Mouse (Mus musculus) cerebellum, adult (tissue): ENCODE data around the gene Atp6v1e1.
"Not testable (repeated sequence)": the region's sequence is repeated elsewhere in the genome, so short reads cannot be mapped to it uniquely, and the experiment has no call there.

Experiments used
- ATAC-seq: cut with Nextera tagmentation; 2 replicates; pipeline ENCODE4 v1.9.2; 2017; ENCODE audit warnings: mild to moderate bottlenecking, moderate library complexity, mixed read lengths; ENCODE audit not compliant: insufficient number of reproducible peaks, low FRiP score, low TSS enrichment

The Atp6v1e1 gene

DNA sequence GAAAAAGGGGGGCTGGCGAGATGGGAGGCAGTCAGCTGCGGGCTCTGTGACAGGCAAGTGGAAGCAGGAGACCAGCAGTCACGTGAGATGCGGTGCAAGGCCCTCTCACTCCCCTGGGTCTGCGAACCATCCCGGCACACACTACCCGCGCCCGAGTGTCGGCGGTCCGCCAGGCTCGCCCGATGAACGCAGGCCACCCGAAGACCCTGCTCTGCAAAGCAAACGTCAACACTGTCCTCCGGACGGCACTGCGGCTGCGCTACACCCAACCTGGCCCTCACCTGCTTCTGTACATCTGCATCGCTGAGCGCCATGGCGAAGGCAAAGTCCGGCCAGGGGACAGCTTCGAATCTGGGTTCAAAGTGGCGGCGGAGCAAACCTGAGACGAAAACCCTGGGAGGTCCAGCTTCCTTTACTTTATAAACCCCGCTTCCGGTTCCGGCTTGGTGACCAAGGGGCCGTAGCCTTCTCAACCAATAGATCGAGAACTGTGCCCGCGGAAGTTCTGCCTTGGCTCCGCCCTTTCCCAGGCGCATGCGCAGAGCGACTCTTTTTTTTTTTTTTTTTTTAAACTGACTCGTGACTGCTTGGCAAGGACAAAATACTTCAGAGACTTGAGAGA, at the start of gene Atp6v1e1:
Gene Atp6v1e1 (minus strand): TSS at position 487 of the 622 bp plus-strand sequence.
- ATAC-seq = peak; percentile 98

DNA sequence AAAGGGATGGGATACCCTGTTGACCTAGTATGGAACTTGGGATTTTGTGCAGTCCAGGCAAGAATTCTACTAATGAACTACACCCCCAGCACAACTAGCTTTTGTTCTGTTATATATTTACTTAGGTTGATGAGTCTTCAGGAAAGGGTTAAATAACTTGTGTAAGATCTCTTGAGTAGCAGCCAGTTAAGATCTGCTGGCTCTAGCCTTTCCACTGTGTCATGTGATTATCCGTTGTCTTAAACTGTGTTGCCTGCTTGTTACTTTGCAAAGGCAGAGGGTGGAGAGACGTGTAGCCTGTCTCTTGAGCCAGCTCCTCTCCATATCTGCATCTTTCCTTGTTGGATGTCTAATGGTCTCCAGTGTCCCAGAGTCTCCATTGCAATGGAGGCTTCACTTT, 48.7 kb upstream of the Atp6v1e1 start:
- ATAC-seq = no peak

DNA sequence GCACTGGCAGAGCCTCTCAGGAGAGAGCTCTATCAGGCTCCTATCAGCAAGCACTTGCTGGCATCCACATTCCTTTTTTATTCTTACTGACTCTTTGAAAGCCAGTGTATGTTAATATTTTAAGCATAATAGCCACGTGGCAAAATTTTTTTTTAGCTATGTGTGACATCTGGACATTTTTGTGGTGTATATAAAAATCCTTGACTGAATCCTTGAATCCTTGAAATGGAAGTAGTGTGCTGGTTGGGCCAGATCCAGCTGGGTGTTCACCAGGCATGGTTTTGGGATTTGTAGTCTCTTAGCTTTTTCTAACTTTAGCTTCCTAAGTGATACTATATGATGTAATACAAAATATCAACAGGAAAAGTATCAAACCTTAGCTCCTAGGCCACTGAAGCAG, 46.2 kb upstream of the Atp6v1e1 start:
- no peak for ATAC-seq

DNA sequence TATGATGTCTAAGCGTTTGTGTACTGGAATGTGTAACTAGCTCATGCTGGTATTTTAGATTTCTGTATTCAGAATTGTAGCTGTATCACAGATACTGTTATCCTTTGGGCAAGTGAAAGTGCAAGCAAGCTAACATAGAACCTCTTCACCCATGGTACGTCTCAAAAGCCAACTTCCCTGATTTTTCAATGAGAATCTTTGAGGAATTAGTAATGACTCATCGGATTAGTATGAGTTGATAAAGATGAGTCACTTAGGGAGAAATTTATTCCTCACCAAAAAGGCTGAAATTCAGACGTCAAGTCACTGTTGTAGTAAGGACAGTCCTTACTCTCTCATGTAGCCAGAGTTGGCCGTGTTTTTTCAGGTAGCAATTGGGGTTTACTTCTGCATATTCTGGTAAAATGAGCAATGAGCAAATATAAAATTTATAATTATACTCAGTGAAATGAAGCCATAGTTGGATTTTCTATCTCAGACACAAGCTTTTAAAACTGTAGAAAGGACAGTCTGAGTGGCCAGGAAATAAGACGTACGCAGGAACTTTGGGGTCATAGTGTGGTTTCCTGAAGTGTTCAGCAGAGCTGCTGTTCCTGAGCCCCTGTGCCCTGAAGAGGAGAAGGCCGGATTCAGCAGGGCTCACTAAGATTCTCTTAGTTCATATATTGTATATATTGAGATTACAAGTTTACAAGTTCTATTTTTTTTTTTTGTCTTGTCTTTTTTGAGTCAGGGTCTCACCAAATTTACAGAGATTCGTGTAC, 43.6 kb upstream of the Atp6v1e1 start:
- ATAC-seq = no peak

DNA sequence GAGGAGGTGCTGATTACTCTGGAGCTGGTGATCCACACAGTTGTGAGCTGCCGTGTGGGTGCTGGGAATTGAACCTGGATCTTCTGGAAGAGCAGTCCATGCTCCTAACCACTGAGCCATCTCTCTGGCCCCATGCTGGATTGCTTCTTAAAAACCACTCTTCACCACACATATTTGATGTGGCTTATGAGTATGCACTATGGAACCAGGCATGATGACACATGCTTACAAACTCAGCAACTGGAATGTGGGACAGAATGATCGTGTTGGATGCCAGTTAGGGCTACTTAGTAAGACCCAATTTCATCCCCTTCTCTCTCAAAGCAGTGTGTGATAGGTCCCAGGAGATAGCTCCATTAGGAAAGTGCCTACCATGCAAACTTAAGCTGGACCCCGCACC, 37.5 kb upstream of the Atp6v1e1 start:
- no peak for ATAC-seq

DNA sequence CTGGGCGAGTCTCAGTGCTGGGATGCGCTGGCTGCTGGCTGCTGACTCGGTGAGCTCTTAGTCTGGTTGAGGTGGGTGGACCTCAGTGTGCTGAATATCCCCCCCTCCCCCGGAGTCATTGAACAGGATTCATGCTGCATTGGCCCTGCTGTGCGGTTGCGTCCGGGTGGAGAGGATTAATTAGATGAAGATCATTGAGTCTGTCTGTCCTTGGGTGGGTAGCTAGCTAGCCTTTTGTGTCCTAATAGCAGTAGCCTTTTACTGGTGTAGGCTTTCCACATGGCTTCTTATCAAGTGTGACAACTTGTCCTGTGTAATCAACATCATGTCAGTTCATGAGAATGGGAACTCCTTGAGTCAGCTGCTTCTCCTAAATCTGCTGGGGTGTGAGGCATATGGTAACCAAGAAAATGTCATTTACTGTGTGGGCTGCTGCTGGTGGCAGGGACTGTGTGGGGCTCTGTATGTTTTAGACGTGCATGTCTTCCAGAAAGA, 35.7 kb upstream of the Atp6v1e1 start:
- peak; percentile 52; the same call in 1 of the 2 replicates for ATAC-seq

DNA sequence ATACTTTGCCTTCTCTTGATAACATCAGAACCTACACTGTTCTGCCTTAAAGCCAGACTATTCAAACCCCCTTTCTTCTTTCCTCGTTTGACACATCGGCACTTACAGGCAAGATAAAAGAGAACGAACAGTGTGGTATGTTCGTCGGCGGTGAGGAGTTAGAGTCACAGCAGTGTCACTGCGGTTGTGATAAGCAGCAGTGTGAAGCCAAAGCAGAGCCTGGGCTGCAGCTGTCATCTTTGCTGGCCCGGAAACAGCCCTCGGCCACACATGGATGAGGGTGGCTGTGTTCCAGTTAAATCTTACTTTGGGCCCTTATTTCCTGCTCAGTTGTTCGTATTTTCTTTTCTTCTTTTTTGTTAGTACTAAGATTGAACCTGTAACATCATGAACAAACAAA, 31.8 kb upstream of the Atp6v1e1 start:
- no peak for ATAC-seq

DNA sequence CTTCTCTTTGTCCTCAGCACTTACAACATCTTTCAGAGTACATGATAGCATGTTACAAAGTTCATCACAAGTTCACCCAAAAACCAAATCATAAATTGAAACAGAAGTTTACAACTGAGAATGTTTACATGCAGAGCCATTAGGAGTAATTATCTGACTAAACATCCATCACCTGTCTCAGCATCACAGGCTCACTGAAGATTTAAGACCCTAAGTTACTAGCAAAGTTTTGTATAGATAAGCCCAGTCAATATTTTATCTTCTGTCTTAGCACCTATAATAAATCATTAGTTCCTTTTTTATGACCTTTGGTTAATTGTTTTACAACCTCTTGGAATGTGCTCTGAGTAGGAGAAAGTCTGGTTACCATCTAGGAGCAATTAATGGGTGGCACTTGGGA, 28.1 kb upstream of the Atp6v1e1 start:
- not testable (repeated sequence) for ATAC-seq

DNA sequence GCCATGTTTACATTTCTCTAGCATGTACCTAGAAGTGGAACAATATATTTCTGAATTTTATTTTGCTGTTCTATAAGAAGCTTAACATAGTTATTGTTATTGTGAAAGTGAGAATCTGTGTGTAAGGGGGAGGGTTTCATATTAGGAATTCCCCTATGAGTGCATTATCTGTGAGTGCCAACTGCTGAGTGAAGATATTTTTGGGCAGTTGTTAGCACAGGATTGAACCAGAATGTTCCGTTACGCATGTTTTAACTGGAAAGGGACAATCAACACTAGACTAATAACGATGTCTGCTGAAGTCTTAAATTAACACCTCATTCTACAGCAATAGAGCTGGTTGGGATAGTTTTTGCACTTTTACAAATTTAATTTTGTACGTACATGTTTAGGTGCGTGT, 19.2 kb upstream of the Atp6v1e1 start:
- no peak for ATAC-seq

DNA sequence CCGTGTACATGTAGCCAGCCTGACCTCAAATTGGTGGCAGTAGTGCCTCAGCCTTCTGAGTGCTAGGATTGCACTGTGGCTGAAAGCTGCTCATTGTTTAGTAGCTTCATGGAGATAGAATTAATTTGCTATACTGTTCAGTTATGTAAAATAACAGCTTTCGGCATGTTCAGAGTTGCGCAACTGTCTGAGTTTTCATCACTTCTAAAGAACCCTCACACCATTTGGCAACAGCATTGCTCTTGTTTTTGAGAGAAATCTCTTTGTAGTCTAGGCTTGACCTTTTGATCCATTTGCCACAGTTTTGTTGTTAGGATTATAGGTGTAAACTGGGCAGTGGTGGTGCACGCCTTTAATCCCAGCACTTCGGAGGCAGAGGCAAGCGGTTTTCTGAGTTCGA, 17.7 kb upstream of the Atp6v1e1 start:
- ATAC-seq = no peak

DNA sequence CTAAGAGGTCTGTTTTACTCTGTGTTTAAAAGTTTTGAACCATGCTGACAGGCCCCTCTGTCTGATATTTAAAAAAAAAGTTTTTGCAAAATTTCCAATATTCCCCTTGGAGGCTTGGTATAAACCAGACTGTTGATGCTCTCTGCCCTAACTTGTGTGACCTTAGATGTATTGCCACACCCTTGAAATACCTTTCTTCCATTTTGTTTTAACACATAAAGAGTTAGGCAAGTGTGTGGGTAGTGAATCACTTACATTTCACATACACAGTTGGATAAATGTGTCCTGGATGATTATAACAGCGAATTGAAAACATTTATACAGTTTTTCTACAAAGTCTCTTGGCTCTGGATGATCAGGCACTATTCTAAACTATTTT, 14.5 kb upstream of the Atp6v1e1 start:
- no peak for ATAC-seq

DNA sequence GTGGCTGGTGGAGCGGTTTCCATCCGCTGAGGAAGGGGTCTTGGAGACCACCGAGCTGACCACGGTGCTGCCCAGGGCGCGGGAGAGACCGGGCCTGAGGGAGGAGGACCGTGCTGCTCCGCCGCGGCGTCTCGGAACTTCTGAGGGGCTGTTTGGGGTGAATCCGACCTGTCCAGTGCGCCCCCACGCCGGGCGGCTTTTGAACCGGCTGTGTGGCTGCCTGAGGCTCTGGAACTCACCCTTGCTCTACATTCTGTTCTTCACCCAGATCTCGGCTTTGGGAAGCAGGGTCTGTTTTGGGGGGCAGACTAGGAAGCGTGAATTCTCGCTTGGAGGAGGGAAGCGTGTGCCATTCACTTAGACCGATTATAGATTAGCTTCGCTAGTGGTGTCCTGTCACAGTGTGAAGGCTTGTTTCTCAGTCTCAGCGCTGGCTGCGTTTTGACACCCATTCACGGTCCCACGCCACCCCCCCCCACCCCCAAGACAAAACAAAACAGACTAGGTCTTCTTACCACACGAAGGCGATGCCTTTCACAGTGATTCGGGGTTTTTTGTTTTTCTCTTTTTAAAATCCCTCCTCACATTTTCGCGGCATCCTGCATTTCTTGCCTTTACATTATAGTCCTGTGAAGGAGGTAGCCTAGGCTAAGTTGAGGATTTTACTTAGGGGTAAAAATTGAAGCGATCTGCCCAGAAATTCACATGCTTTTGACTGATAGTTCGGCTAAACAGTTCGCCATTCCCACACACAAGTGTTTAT, 14.0 kb upstream of the Atp6v1e1 start:
- 0 out of 2 replicates have a peak, but pooled peaks have one; percentile 53 for ATAC-seq

DNA sequence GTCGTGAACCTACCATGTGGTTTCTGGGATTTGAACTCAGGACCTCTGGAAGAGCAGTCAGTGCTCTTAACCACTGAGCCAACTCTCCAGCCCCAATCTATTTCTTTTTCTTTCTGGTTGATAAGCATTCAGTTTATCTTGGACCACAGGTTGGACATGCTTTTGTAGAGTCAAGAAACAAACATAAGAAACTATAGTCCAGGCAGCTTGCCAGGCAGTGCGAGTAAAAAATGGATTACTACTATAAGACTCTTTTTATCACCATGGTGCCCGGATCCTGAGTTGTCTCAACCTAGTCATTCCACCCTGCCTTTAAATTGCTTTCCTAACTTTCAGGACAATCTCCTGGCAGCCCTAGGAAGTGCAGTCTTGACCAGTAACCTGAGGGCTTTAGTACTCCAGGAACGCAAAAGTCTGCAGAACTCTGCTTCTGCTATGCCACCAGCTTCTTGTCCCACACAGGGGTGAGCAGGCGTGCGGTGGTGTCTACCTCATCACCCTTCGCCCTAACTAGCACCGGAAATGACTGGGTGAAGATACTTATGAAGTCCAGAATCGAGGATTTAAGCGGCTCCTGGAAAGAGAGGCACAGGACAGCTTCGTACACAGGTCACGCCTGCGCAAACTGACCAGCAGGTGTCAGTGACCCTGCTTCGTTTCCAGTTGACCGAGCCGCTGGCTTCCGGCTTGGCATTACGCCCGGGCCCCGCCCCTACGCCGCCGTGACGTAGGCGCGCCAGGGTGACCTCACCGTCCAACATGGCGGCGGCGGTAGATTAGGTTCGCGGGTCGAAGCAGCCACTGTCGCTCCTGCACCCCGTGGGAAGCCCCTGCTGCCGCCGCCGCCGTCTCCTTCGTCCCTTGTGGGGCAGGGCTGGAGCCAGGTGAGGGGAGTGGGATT, 13.1 kb upstream of the Atp6v1e1 start, which contains the start of gene Bcl2l13:
Gene Bcl2l13 (plus strand): TSS at position 739 of the 901 bp plus-strand sequence.
- ATAC-seq = peak; percentile 90

DNA sequence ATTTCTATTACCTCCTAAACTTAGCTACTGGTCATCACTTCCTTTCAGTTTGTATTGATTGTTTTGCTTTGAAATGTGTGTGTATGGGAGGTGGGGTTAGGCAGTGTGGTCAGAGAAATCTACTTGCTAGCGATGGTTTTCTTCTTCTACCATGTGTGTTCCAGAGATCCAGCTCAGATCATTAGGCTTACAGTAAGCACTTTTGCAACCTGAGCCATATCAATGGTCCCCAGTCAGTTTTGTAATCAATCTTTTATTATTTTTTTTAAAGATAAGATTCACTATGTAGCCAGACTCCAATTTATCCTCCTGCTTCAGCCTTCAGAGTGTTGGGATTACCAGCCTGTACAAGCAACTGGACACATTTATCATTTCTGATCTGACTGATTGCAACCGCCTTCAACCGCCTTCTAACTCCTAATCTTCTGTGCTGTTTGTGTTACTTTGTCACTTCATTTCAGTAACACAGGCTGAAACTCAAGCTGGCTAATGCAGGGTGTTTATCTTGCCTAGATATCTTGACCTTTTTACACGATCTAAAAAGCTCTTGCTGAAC, 12.3 kb upstream of the Atp6v1e1 start:
- ATAC-seq = no peak

DNA sequence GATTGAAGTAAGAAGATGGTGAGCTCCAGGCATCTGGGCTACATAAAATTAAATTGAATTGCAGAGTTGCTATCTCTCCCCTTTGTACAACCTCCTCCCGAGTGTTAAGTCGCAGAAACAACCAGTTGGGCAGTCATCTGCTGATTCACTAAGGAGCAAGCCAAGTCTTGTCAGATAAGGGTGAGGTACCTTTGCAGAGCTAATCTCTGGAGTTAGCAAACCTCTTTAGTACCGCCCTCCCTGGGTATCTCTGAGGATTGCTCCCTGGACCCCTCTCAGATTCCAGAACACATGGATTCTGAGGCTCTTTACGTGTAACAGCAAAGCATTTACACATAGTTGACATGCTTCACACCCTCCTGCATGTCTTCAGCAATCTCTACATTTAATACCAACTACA, 9.5 kb upstream of the Atp6v1e1 start:
- ATAC-seq = no peak

DNA sequence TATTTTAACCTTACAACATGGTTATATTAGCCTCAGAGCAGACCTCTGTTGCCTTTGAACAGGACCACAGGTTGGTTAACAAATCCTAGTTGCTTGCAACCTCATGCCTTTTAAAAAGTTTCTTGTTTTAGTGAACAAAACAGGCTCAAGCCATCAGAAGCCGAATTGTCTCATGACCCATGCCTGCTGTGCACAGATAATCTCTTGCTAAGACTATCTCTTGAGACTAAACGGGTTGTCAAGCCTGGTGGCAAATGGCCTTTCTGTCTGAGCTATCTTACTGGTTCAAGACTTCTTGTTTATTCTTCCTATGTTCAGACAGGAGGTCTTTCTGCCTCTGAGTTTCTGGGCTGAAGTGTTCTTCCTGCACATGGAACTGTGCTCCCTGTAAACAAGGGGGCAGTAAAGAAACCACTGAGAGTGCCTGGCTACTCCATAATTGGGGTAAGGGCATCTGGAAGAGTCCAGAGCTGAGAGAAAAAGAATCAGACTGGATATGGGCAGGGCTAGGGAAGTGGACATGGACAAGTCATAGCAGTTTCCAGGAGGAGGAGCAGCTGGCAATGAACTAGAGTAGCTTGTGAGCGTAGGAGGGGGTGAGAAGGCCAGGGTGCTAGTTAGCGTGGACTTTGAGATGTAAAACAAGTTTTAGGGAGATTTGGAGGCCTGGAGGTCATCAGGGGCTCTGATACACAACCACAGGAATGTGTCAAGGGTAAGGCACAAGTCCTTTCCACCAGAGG, 8.4 kb upstream of the Atp6v1e1 start:
- no peak for ATAC-seq

DNA sequence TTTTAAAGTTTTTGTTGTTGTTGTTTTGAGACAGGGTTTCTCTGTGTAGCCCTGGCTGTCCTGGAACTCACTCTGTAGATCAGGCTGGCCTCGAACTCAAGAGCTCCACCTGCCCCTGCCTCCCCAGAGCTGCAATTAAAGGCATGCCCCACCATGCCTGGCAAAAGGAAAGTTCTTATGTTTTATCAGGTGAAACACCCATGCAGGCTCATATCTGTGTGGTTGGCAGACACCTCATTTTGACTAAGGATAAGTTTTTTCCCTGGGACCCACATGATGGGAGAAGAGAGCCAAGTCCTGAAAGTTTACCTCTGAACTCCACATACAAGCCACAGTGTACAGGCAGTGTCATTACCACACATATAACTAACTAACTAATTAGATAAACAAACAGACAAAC, 7.5 kb upstream of the Atp6v1e1 start:
- ATAC-seq = no peak

DNA sequence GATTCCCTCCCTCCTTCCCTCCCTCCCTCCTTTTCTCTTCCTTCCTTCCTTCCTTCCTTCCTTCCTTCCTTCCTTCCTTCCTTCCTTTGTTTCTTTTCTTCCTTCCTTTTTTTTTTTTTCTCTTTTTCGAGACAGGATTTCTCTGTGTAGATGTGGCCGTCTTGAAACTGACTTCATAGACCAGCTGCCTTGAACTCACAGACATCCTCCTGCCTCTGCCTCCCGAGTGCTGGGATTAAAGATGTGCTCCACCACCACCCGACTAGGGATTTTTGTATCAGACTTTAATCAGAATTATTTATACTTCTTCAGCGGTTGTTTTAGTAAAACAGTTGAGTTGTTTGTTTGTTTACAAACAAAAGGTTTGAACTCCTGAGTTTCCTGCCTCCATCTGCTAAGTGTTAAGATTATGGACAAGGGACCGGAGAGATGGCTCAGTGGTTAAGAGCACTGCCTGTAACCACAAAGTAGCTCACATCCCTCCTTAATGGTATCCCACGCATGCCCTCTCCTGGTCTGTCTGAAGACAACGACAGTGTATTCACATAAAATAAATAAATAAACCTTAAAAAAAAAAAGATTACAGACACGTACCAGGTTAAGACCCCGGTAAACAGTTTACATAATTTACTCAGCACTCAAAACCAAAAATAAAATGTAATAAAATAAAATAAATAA, 483 bp upstream of the Atp6v1e1 start:
- ATAC-seq = no peak

DNA sequence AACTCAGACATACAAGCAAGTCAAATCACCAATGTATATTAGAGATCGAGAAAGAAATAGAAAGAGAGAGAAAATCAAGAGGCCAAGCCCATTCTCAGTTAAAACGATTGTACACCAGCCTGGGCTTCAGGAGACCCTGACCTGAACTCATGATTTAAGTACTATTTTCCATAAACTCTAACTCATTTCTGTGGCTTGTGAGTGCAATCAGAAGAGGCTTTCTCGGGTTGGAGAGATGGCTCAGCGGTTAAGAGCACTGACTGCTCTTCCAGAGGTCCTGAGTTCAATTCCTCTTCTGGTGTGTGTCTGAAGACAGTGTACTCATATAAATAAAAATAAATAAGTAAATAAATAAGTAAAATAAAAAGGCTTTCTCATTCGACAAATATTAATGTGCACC, 878 bp downstream of the Atp6v1e1 start:
- no peak for ATAC-seq
